Mouse (Mus musculus) heart, postnatal 0 days (tissue): ENCODE results near the gene Abhd14b. TPM values are rescaled to one million over a fixed set of nuclear protein-coding genes. Genes with fewer than 3 reads are reported as not detected.
A peak's percentile ranks its signal among the peaks of the same experiment; 100 is the strongest.

ENCODE experiments used
- ATAC-seq: fragments of 200-750 bp; cut with Nextera tagmentation; 2 replicates; pipeline ENCODE4 v1.8.0; 2017; ENCODE audit warnings: low read depth, moderate number of reproducible peaks, moderate library complexity; ENCODE audit not compliant: insufficient read depth
- DNase-seq: peaks from one replicate; pipeline ENCODE4 v3.0.0-alpha.2; 2016; ENCODE audit warnings: low spot score
- H3K27ac ChIP-seq: fragments of 300-500 bp; sonication (generic); 2 replicates; pipeline ENCODE4 v1.5.1; 2014; ENCODE audit warnings: low read depth, mild to moderate bottlenecking
- H3K27me3 ChIP-seq: fragments of 300-500 bp; sonication (generic); 2 replicates; pipeline ENCODE4 v1.6.1; 2014; ENCODE audit warnings: low read length, mixed read lengths; ENCODE audit not compliant: control insufficient read depth, insufficient read depth
- H3K36me3 ChIP-seq: fragments of 300-500 bp; sonication (generic); replicated peaks from 2 replicates; pipeline ENCODE4 v1.6.1; 2014; ENCODE audit warnings: low read length, mixed read lengths; ENCODE audit not compliant: control insufficient read depth, insufficient read depth
- H3K4me1 ChIP-seq: fragments of 300-500 bp; sonication (generic); 2 replicates; pipeline ENCODE4 v1.6.1; 2014; ENCODE audit warnings: antibody characterized with exemption; ENCODE audit not compliant: control insufficient read depth, insufficient read depth
- H3K4me2 ChIP-seq: fragments of 300-500 bp; sonication (generic); 2 replicates; pipeline ENCODE4 v1.6.1; 2014; ENCODE audit warnings: low read depth, mild to moderate bottlenecking, low read length, moderate library complexity
- H3K4me3 ChIP-seq: fragments of 300-500 bp; sonication (generic); 2 replicates; pipeline ENCODE4 v1.5.1; 2014; ENCODE audit warnings: low read depth, low read length
- H3K9ac ChIP-seq: fragments of 300-500 bp; sonication (generic); replicated peaks from 2 replicates; pipeline ENCODE4 v1.6.1; 2014; ENCODE audit warnings: low read depth, low read length, mixed read lengths
- H3K9me3 ChIP-seq: fragments of 300-500 bp; sonication (generic); replicated peaks from 2 replicates; pipeline ENCODE4 v1.6.1; 2016; ENCODE audit warnings: low read length; ENCODE audit not compliant: control insufficient read depth
- CTCF ChIP-seq: IDR thresholded peaks from 2 replicates; pipeline ENCODE4 v1.5.1; 2016; ENCODE audit warnings: antibody characterized with exemption, control low read depth, low read depth
- EP300 ChIP-seq: IDR thresholded peaks from 2 replicates; pipeline ENCODE4 v1.6.1; 2016; ENCODE audit warnings: antibody characterized with exemption, low read depth
- WGBS: fragments of 180-500 bp; shearing (Covaris S2); extraction: QIAGEN DNeasy Blood & Tissue Kit; methylation state at CpG from one replicate; pipeline ENCODE4 v1.1.7; 2014; 5-methylcytosine and 5-hydroxymethylcytosine counted together
- polyA plus RNA-seq: library from polyadenylated mRNA; unstranded; fragments of >200 nt; fragmentation: Nextera tagmentation; extraction: Ambion mirVana; gene quantifications from 2 replicates; pipeline ENCODE4 v1.2.1, GENCODE M21; 2015
- total RNA-seq: library from RNA; depleted of rRNA; stranded (reverse); fragments of >200 nt; gene quantifications from 2 replicates; pipeline ENCODE4 v1.2.3, GENCODE M21; 2014; ENCODE audit warnings: low replicate concordance

The Abhd14b gene
- total and polyA plus RNA-seq, 2 experiments from 2014 or later = 5.3 to 46.8 TPM

DNA sequence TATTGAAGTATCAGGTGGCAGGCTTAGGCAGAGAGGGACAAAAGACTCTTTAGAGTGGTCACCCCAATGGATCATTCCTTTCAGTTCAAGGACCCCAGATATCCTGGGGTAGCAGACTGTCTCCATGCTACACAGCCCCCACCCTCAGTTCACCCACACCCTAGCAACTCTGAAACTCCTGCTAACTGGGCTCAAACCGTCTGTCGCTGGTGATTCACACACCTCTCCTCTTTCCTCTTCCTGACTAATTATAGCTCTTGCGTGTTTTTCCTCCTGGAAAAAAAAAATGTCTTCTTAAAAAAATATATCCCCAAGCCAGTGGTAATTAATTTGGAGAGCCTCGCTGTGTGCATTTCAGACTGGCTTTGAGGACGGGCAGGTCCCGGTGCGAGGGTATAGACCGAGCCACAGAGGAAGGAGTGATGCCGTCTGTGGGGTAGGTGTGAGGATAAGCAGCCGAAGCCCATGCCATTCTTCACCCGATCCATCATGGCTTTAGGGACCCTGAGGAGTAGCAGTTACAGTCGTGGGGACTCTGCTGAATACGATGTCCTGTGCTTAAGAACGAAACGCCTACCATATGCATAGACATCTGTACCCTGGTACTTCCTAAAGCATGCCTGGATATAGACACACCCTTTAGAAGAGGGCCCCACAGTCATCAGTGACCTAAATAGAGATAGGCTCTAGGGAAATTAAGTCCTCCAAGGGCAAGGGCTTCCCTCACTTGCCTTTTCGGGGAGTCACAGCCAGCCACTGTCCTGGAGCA is 44.5 kb upstream of the Abhd14b start:
- Histone ChIP-seq H3K36me3 (no peaks in the 10 kb centered on the region), H3K4me2 (no peak overlapping the region), H3K4me1 (peaks cover 45% of the 10 kb centered on the region), H3K27ac (no peak overlapping the region), H3K27me3 (no peaks in the 10 kb centered on the region), H3K4me3 (no peak overlapping the region), H3K9me3 (no peaks in the 10 kb centered on the region), H3K9ac (no peak overlapping the region)
- ATAC-seq (no peak), DNase-seq (no peak)
- TF ChIP-seq CTCF = no peak
- no peak for TF ChIP-seq EP300
- WGBS = 68% methylated on average over 16 of the region's 16 CpGs

DNA sequence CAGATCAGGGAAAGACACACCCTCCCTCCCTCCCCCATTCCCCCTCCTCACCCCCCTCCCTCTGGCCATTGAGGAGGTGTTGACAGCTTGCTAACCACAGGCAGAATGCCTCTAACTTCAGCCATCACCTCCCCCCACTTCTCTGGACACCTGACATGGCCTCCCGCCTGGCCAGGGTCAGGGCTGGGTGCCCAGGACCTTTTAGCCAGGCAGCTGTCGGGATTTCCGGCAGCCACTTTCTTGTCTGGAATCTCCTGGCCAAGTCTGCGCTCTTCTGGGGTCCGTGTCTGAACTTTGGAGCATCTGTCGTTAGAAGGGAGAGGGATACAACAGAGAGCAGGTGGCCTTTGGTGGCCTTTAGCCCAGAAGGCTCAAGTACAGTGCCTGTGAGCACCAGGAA is 42.0 kb upstream of the Abhd14b start:
- Histone ChIP-seq H3K9me3 (0 out of 2 replicates have a peak, but pooled peaks cover 3% of the 10 kb centered on the region), H3K36me3 (no peaks in the 10 kb centered on the region), H3K4me2 (no peak overlapping the region), H3K27ac (peak overlapping the region; percentile 87), H3K9ac (no peak overlapping the region), H3K4me1 (peaks cover 46% of the 10 kb centered on the region), H3K4me3 (no peak overlapping the region), H3K27me3 (no peaks in the 10 kb centered on the region)
- DNase-seq (peak; percentile 76), ATAC-seq (peak; percentile 89)
- TF ChIP-seq CTCF (no peak), EP300 (peak; percentile 59)
- 14% methylated on average over 6 of the region's 6 CpGs for WGBS

- H3K4me3 ChIP-seq = no peak overlapping the region
- 0 out of 2 replicates have a peak overlapping the region, but pooled peaks have one; percentile 1 for H3K4me2 ChIP-seq
- peak overlapping the region; percentile 87 for H3K27ac ChIP-seq
- H3K36me3 ChIP-seq = no peaks in the 10 kb centered on the region
- peak; percentile 28 for ATAC-seq
- DNase-seq = peak; percentile 61
- no peaks in the 10 kb centered on the region for H3K27me3 ChIP-seq
- H3K9ac ChIP-seq = no peak overlapping the region
- 15% methylated on average over 8 of the region's 8 CpGs for WGBS
- H3K4me1 ChIP-seq = peaks cover 50% of the 10 kb centered on the region
- H3K9me3 ChIP-seq = 0 out of 2 replicates have a peak, but pooled peaks cover 3% of the 10 kb centered on the region
- TF ChIP-seq CTCF (no peak), EP300 (peak; percentile 59; the same call in 1 of the 2 replicates)
These were observed 40.7 kb upstream of the Abhd14b start for GRCm38 (mm10) chr9:106406443-106407078.

GRCm38 (mm10) chr9:106409096-106409495 is 38.2 kb upstream of the Abhd14b start:
- 97% methylated on average over 4 of the region's 4 CpGs for WGBS
- no peaks in the 10 kb centered on the region for H3K36me3 ChIP-seq
- H3K4me1 ChIP-seq = peaks cover 40% of the 10 kb centered on the region

GRCm38 (mm10) chr9:106410086-106410650 is 37.1 kb upstream of the Abhd14b start:
- Histone ChIP-seq H3K27me3 (no peaks in the 10 kb centered on the region), H3K4me2 (no peak overlapping the region), H3K36me3 (no peaks in the 10 kb centered on the region), H3K4me1 (peaks cover 31% of the 10 kb centered on the region), H3K9me3 (0 out of 2 replicates have a peak, but pooled peaks cover 3% of the 10 kb centered on the region), H3K4me3 (no peak overlapping the region), H3K27ac (no peak overlapping the region), H3K9ac (no peak overlapping the region)
- 96% methylated on average over 2 of the region's 2 CpGs for WGBS
- DNase-seq (no peak), ATAC-seq (no peak)
- TF ChIP-seq CTCF (no peak), EP300 (no peak)

More at GRCm38 (mm10) chr9:106409096-106409495, 38.2 kb upstream of the Abhd14b start:
- H3K9ac ChIP-seq = no peak overlapping the region
- no peaks in the 10 kb centered on the region for H3K27me3 ChIP-seq
- 0 out of 2 replicates have a peak, but pooled peaks cover 3% of the 10 kb centered on the region for H3K9me3 ChIP-seq
- DNase-seq (no peak), ATAC-seq (no peak)
- TF ChIP-seq CTCF = 0 out of 2 replicates have a peak, but pooled peaks have one; percentile 13
- no peak for TF ChIP-seq EP300
- no peak overlapping the region for H3K27ac ChIP-seq
- H3K4me2 ChIP-seq = no peak overlapping the region
- H3K4me3 ChIP-seq = no peak overlapping the region
